Mouse (Mus musculus) ZHBTc4 (cell line): ENCODE measurements around the gene Sec61a2.

ENCODE experiments used
- DNase-seq: peaks from one replicate; pipeline ENCODE4 v3.0.0-alpha.2; 2011; ENCODE audit warnings: low read depth, low spot score

Gene Sec61a2

GRCm38 (mm10) chr2:5888865-5889264, 6.4 kb downstream of the Sec61a2 start:
- DNase-seq = no peak

- peak; percentile 45 for DNase-seq
Measured at GRCm38 (mm10) chr2:5877446-5877845, 17.8 kb downstream of the Sec61a2 start.

- no peak for DNase-seq
Measured at GRCm38 (mm10) chr2:5869746-5870145, 25.5 kb downstream of the Sec61a2 start.

GRCm38 (mm10) chr2:5867681-5868080, 27.6 kb downstream of the Sec61a2 start:
- DNase-seq = no peak

- no peak for DNase-seq
Measured at GRCm38 (mm10) chr2:5862834-5863233, 32.4 kb downstream of the Sec61a2 start, which contains the start of gene Gm13199. Gene Gm13199 (minus strand): TSS chr2:5862934.

GRCm38 (mm10) chr2:5851866-5852265, 43.4 kb downstream of the Sec61a2 start:
- no peak for DNase-seq

- no peak for DNase-seq
Measured at GRCm38 (mm10) chr2:5851116-5851515, 44.1 kb downstream of the Sec61a2 start.

- DNase-seq = no peak
Measured at GRCm38 (mm10) chr2:5845826-5846225, 49.4 kb downstream of the Sec61a2 start.

GRCm38 (mm10) chr2:5844873-5845631, 50.2 kb downstream of the Sec61a2 start, which contains the start of the genes Nudt5 and Cdc123:
Gene Nudt5 (plus strand): TSS chr2:5845019.
Gene Cdc123 (minus strand): TSS chr2:5845164.
- DNase-seq = peak; percentile 94

- DNase-seq = no peak
Measured at GRCm38 (mm10) chr2:5844181-5844872, 50.9 kb downstream of the Sec61a2 start.

- no peak for DNase-seq
Measured at GRCm38 (mm10) chr2:5840815-5841214, 54.4 kb downstream of the Sec61a2 start.

GRCm38 (mm10) chr2:5825265-5825913, 69.8 kb downstream of the Sec61a2 start:
- no peak for DNase-seq

- no peak for DNase-seq
Measured at GRCm38 (mm10) chr2:5824685-5825084, 70.5 kb downstream of the Sec61a2 start.

GRCm38 (mm10) chr2:5824213-5824612, 71.0 kb downstream of the Sec61a2 start:
- peak; percentile 43 for DNase-seq

GRCm38 (mm10) chr2:5822449-5822848, 72.8 kb downstream of the Sec61a2 start:
- DNase-seq = no peak

- DNase-seq = peak; percentile 42
Measured at GRCm38 (mm10) chr2:5821264-5821663, 74.0 kb downstream of the Sec61a2 start.
